8 mouse cellular contexts compared by ENCODE assay signal in genomic region chrX:93674836-93675795, GRCm38 (mm10). TPM values are rescaled to one million over a fixed set of nuclear protein-coding genes. Genes with fewer than 3 reads are reported as not detected.
DNase-seq lines count a peak whose midpoint lies in the region; ATAC-seq lines count a peak whose summit lies in the region.

No protein-coding gene starts in this region.

- peak overlapping the region; percentile 49 for H3K4me2 ChIP-seq in embryonic facial prominence, embryonic 15.5 days (replicated peaks)
- peak overlapping the region; percentile 71 for H3K4me2 ChIP-seq in heart, embryonic 15.5 days
- peak overlapping the region; percentile 55 for H3K4me2 ChIP-seq in liver, embryonic 16.5 days (ENCODE audit: low read depth, low read length)
- H3K4me2 ChIP-seq in neural tube, embryonic 12.5 days (replicated peaks) = peak overlapping the region; percentile 53
- peak overlapping the region; percentile 63 for H3K4me2 ChIP-seq in stomach, embryonic 16.5 days (ENCODE audit: low read depth, low read length)

- WGBS in embryonic facial prominence, embryonic 15.5 days = 14% methylated on average over 19 of the region's 19 CpGs
- 9% methylated on average over 19 of the region's 19 CpGs for whole genome bisulfite sequencing in heart, embryonic 15.5 days
- 19% methylated on average over 19 of the region's 19 CpGs for WGBS in large intestine, adult 2 months
- WGBS in liver, embryonic 16.5 days (ENCODE audit: insufficient replicate concordance) = 9% methylated on average over 19 of the region's 19 CpGs
- 15% methylated on average over 19 of the region's 19 CpGs for WGBS in neural tube, embryonic 12.5 days
- WGBS in stomach, embryonic 16.5 days = 10% methylated on average over 19 of the region's 19 CpGs

- H3K9ac ChIP-seq in embryonic facial prominence, embryonic 15.5 days = no peak overlapping the region
- H3K9ac ChIP-seq in heart, embryonic 15.5 days = no peak overlapping the region
- peak overlapping the region; percentile 70 for H3K9ac ChIP-seq in liver, embryonic 16.5 days (ENCODE audit: low read depth, low read length)
- peak overlapping the region; percentile 33 for H3K9ac ChIP-seq in neural tube, embryonic 12.5 days
- peak overlapping the region; percentile 50 for H3K9ac ChIP-seq in stomach, embryonic 16.5 days (ENCODE audit: low read length)

- H3K27me3 ChIP-seq in embryonic facial prominence, embryonic 15.5 days = no peaks in the 10 kb centered on the region
- no peaks in the 10 kb centered on the region for H3K27me3 ChIP-seq in heart, embryonic 15.5 days
- no peaks in the 10 kb centered on the region; the same call in 1 of the 2 replicates for H3K27me3 ChIP-seq in liver, embryonic 16.5 days (ENCODE audit: control insufficient read depth, insufficient read depth, low read depth, low read length)
- H3K27me3 ChIP-seq in neural tube, embryonic 12.5 days (replicated peaks) = no peaks in the 10 kb centered on the region
- H3K27me3 ChIP-seq in stomach, embryonic 16.5 days (ENCODE audit: control insufficient read depth, insufficient read depth, low read length) = no peaks in the 10 kb centered on the region

- DNase-seq in CD8-positive naive resting alpha-beta T cell, adult 2 months (ENCODE audit: low read depth in 2 of 2, low spot score in 2 of 2) = peak; percentile 12 to 35
- peak; percentile 89 for DNase-seq in brain, adult 2 months (ENCODE audit: low read depth, low spot score)
- peak; percentile 7 for DNase-seq in large intestine, adult 2 months (ENCODE audit: low read depth, low spot score)

- peak overlapping the region; percentile 75 for H3K27ac ChIP-seq in embryonic facial prominence, embryonic 15.5 days (replicated peaks)
- peak overlapping the region; percentile 27; the same call in 1 of the 2 replicates for H3K27ac ChIP-seq in heart, embryonic 15.5 days
- peak overlapping the region; percentile 98 for H3K27ac ChIP-seq in liver, embryonic 16.5 days (ENCODE audit: low read length)
- H3K27ac ChIP-seq in neural tube, embryonic 12.5 days = peak overlapping the region; percentile 42; the same call in 1 of the 2 replicates
- H3K27ac ChIP-seq in stomach, embryonic 16.5 days (ENCODE audit: low read length) = no peak overlapping the region

- no peaks in the 10 kb centered on the region for H3K4me1 ChIP-seq in embryonic facial prominence, embryonic 15.5 days
- H3K4me1 ChIP-seq in heart, embryonic 15.5 days (replicated peaks) = peaks cover 3% of the 10 kb centered on the region; the same call in 1 of the 2 replicates
- H3K4me1 ChIP-seq in liver, embryonic 16.5 days (ENCODE audit: control insufficient read depth, low read depth, low read length) = peaks cover 7% of the 10 kb centered on the region; the same call in 1 of the 2 replicates
- H3K4me1 ChIP-seq in neural tube, embryonic 12.5 days = no peaks in the 10 kb centered on the region
- H3K4me1 ChIP-seq in stomach, embryonic 16.5 days (ENCODE audit: control insufficient read depth, insufficient read depth, low read length) = no peaks in the 10 kb centered on the region

- H3K4me3 ChIP-seq in embryonic facial prominence, embryonic 15.5 days (replicated peaks) = peak overlapping the region; percentile 38
- peak overlapping the region; percentile 43 for H3K4me3 ChIP-seq in heart, embryonic 15.5 days
- H3K4me3 ChIP-seq in liver, embryonic 16.5 days (ENCODE audit: low read depth, low read length) = peak overlapping the region; percentile 65
- peak overlapping the region; percentile 31 for H3K4me3 ChIP-seq in neural tube, embryonic 12.5 days
- H3K4me3 ChIP-seq in stomach, embryonic 16.5 days (replicated peaks; ENCODE audit: low read length) = peak overlapping the region; percentile 43

- peak; percentile 97 for ATAC-seq in embryonic facial prominence, embryonic 15.5 days (ENCODE audit: insufficient number of reproducible peaks, low FRiP score, low TSS enrichment, low read depth)
- peak; percentile 93 for ATAC-seq in heart, embryonic 15.5 days (replicated peaks; ENCODE audit: insufficient number of reproducible peaks, insufficient read depth, low FRiP score, low read depth)
- peak; percentile 100 for ATAC-seq in liver, embryonic 16.5 days (ENCODE audit: low read depth)
- ATAC-seq in neural tube, embryonic 12.5 days (ENCODE audit: low FRiP score, low read depth) = peak; percentile 100
- peak; percentile 95 for ATAC-seq in stomach, embryonic 16.5 days (ENCODE audit: insufficient read depth, low FRiP score)

- H3K9me3 ChIP-seq in embryonic facial prominence, embryonic 15.5 days (replicated peaks) = no peaks in the 10 kb centered on the region
- H3K9me3 ChIP-seq in heart, embryonic 15.5 days (replicated peaks) = no peaks in the 10 kb centered on the region
- H3K9me3 ChIP-seq in liver, embryonic 16.5 days (replicated peaks; ENCODE audit: control insufficient read depth, low read length) = no peaks in the 10 kb centered on the region
- no peaks in the 10 kb centered on the region for H3K9me3 ChIP-seq in neural tube, embryonic 12.5 days
- H3K9me3 ChIP-seq in stomach, embryonic 16.5 days (replicated peaks; ENCODE audit: control insufficient read depth, low read length) = no peaks in the 10 kb centered on the region

- H3K36me3 ChIP-seq in embryonic facial prominence, embryonic 15.5 days = no peaks in the 10 kb centered on the region
- no peaks in the 10 kb centered on the region for H3K36me3 ChIP-seq in heart, embryonic 15.5 days
- no peaks in the 10 kb centered on the region for H3K36me3 ChIP-seq in liver, embryonic 16.5 days (ENCODE audit: control insufficient read depth, insufficient read depth)
- no peaks in the 10 kb centered on the region for H3K36me3 ChIP-seq in neural tube, embryonic 12.5 days
- H3K36me3 ChIP-seq in stomach, embryonic 16.5 days (ENCODE audit: control insufficient read depth, insufficient read depth, low read length) = no peaks in the 10 kb centered on the region

RNA-seq across cellular contexts. Expression of gene Pcyt1b, which starts 20.5 kb away (rescaled TPM):
- polyA plus RNA-seq in embryonic facial prominence, embryonic 15.5 days (2015; fragmentation: Nextera tagmentation; extraction: Ambion mirVana) = 3.5 and 4.0 TPM in 2 replicates
- polyA plus RNA-seq in heart, embryonic 15.5 days (2015; fragmentation: Nextera tagmentation; extraction: Ambion mirVana) = 0.69 and 1.1 TPM in 2 replicates
- polyA plus RNA-seq in large intestine, adult 2 months (2012; rRNA removed) = 0.25 and 0.29 TPM in 2 replicates
- polyA plus RNA-seq in liver, embryonic 16.5 days (2015; fragmentation: Nextera tagmentation; extraction: Ambion mirVana) = 7.3 and 7.7 TPM in 2 replicates
- 16.4 and 18.6 TPM in 2 replicates for polyA plus RNA-seq in neural tube, embryonic 12.5 days (2016; fragmentation: Nextera tagmentation; extraction: Ambion mirVana)
- 2.8 and 3.1 TPM in 2 replicates for polyA plus RNA-seq in stomach, embryonic 16.5 days (2015; fragmentation: Nextera tagmentation; extraction: Ambion mirVana)

RNA-seq across cellular contexts. Expression of gene Pola1, which starts 43.2 kb away (rescaled TPM):
- 15.6 and 16.3 TPM in 2 replicates for polyA plus RNA-seq in embryonic facial prominence, embryonic 15.5 days (2015; fragmentation: Nextera tagmentation; extraction: Ambion mirVana)
- 9.0 and 11.0 TPM in 2 replicates for polyA plus RNA-seq in heart, embryonic 15.5 days (2015; fragmentation: Nextera tagmentation; extraction: Ambion mirVana)
- 1.1 and 1.2 TPM in 2 replicates for polyA plus RNA-seq in large intestine, adult 2 months (2012; rRNA removed)
- 13.6 and 15.0 TPM in 2 replicates for polyA plus RNA-seq in liver, embryonic 16.5 days (2015; fragmentation: Nextera tagmentation; extraction: Ambion mirVana)
- polyA plus RNA-seq in neural tube, embryonic 12.5 days (2016; fragmentation: Nextera tagmentation; extraction: Ambion mirVana) = 12.7 and 14.0 TPM in 2 replicates
- polyA plus RNA-seq in stomach, embryonic 16.5 days (2015; fragmentation: Nextera tagmentation; extraction: Ambion mirVana) = 19.4 and 20.5 TPM in 2 replicates

Comparison
In these comparisons a context has a peak if more than half of its experiments do, and no peak if none do; other contexts are left out.
1. DNase-seq: peak in every context shown above with its lines; median percentile 89 in brain, adult 2 months; 24 in CD8-positive naive resting alpha-beta T cell, adult 2 months; 7 in large intestine, adult 2 months.
2. H3K9ac ChIP-seq: peak in liver, embryonic 16.5 days (single experiment), neural tube, embryonic 12.5 days (single experiment) and stomach, embryonic 16.5 days (single experiment); none in embryonic facial prominence, embryonic 15.5 days (single experiment) and heart, embryonic 15.5 days (single experiment).
3. Peak in every context shown above with its lines, with median percentiles within 50 percentile points of each other: ATAC-seq, H3K4me2 ChIP-seq and H3K4me3 ChIP-seq.